Mouse (Mus musculus) thymus, adult 2 months (tissue): ENCODE data around the gene Dlgap5. TPM values are rescaled to one million over a fixed set of nuclear protein-coding genes. Genes with fewer than 3 reads are reported as not detected.
A peak's percentile ranks its signal among the peaks of the same experiment; 100 is the strongest.

ENCODE experiments used
- DNase-seq: peaks from one replicate; pipeline ENCODE4 v3.0.0; 2021
- H3K27ac ChIP-seq: fragments of 200-500 bp; 2 replicates; pipeline ENCODE4 v1.5.1; 2012; ENCODE audit warnings: low read length, control low read depth; ENCODE audit not compliant: control insufficient read depth, insufficient read depth
- H3K27me3 ChIP-seq: fragments of 200-500 bp; 2 replicates; pipeline ENCODE4 v1.6.1; 2012; ENCODE audit warnings: mild to moderate bottlenecking, low read length, moderate library complexity, mixed read lengths; ENCODE audit not compliant: control insufficient read depth, insufficient read depth
- H3K36me3 ChIP-seq: fragments of 200-500 bp; 2 replicates; pipeline ENCODE4 v1.6.1; 2012; ENCODE audit warnings: mild to moderate bottlenecking, low read length, moderate library complexity; ENCODE audit not compliant: control insufficient read depth, insufficient read depth
- H3K4me1 ChIP-seq: fragments of 200-500 bp; replicated peaks from 2 replicates; pipeline ENCODE4 v1.6.1; 2012; ENCODE audit warnings: low read length; ENCODE audit not compliant: control insufficient read depth, insufficient read depth
- H3K4me3 ChIP-seq: fragments of 200-500 bp; 2 replicates; pipeline ENCODE4 v1.5.1; 2012; ENCODE audit warnings: mild to moderate bottlenecking, low read length, control low read depth, moderate library complexity; ENCODE audit not compliant: control insufficient read depth, insufficient read depth
- CTCF ChIP-seq: fragments of 200-500 bp; IDR thresholded peaks from 2 replicates; pipeline ENCODE4 v1.5.1; 2012; ENCODE audit warnings: mild to moderate bottlenecking, control low read depth, low read length, moderate library complexity, borderline replicate concordance; ENCODE audit not compliant: control insufficient read depth, poor library complexity, insufficient read depth; ENCODE audit errors: extremely low read depth
- POLR2A ChIP-seq: fragments of 200-500 bp; IDR thresholded peaks from 2 replicates; pipeline ENCODE4 v1.6.1; 2012; ENCODE audit warnings: mild to moderate bottlenecking, low read length, control low read depth, moderate library complexity; ENCODE audit not compliant: control insufficient read depth, poor library complexity, insufficient read depth; ENCODE audit errors: extremely low read depth
- whole genome bisulfite sequencing: fragments of 180-500 bp; shearing (Covaris S2); methylation state at CpG from one replicate; pipeline ENCODE4 v1.1.7; 2018; 5-methylcytosine and 5-hydroxymethylcytosine counted together
- polyA plus RNA-seq: library from polyadenylated mRNA; depleted of rRNA; stranded (reverse); fragments of >200 nt; gene quantifications from 2 replicates; pipeline ENCODE4 v1.2.3, GENCODE M21; 2012

Gene Dlgap5
- polyA plus RNA-seq, 1 experiment = 15.5 TPM

- Histone ChIP-seq H3K4me1 (peaks cover 35% of the 10 kb centered on the region), H3K27ac (peak overlapping the region; percentile 6; the same call in 1 of the 2 replicates), H3K4me3 (no peak overlapping the region), H3K27me3 (no peaks in the 10 kb centered on the region), H3K36me3 (no peaks in the 10 kb centered on the region)
- TF ChIP-seq POLR2A = no peak
- TF ChIP-seq CTCF = no peak
- DNase-seq = peak; percentile 23
- 7% methylated on average over 7 of the region's 7 CpGs for WGBS
These were observed 51.3 kb downstream of the Dlgap5 start for GRCm38 (mm10) chr14:47366881-47367321.

GRCm38 (mm10) chr14:47364742-47365449 lies 53.3 kb downstream of the Dlgap5 start:
- H3K4me3 ChIP-seq = no peak overlapping the region
- 34% methylated on average over 21 of the region's 21 CpGs for WGBS

GRCm38 (mm10) chr14:47361899-47362298 lies 56.3 kb downstream of the Dlgap5 start:
- 76% methylated on average over 9 of the region's 9 CpGs for WGBS
- no peak for DNase-seq
- H3K4me1 ChIP-seq = peaks cover 19% of the 10 kb centered on the region
- no peaks in the 10 kb centered on the region for H3K27me3 ChIP-seq
- TF ChIP-seq POLR2A = no peak
- TF ChIP-seq CTCF = no peak
- no peak overlapping the region for H3K4me3 ChIP-seq
- no peaks in the 10 kb centered on the region for H3K36me3 ChIP-seq
- peak overlapping the region; percentile 14; the same call in 1 of the 2 replicates for H3K27ac ChIP-seq

More at GRCm38 (mm10) chr14:47364742-47365449, 53.3 kb downstream of the Dlgap5 start:
- Histone ChIP-seq H3K4me1 (peaks cover 35% of the 10 kb centered on the region), H3K36me3 (no peaks in the 10 kb centered on the region), H3K27ac (no peak overlapping the region), H3K27me3 (no peaks in the 10 kb centered on the region)
- peak; percentile 50 for DNase-seq
- TF ChIP-seq CTCF (no peak), POLR2A (no peak)

GRCm38 (mm10) chr14:47361418-47361817 lies 56.8 kb downstream of the Dlgap5 start:
- H3K27me3 ChIP-seq = no peaks in the 10 kb centered on the region
- H3K27ac ChIP-seq = peak overlapping the region; percentile 14; the same call in 1 of the 2 replicates
- no peak for DNase-seq
- no peak overlapping the region for H3K4me3 ChIP-seq
- H3K4me1 ChIP-seq = peaks cover 15% of the 10 kb centered on the region
- TF ChIP-seq CTCF = no peak
- no peak for TF ChIP-seq POLR2A
- WGBS = 79% methylated on average over 2 of the region's 2 CpGs
- no peaks in the 10 kb centered on the region for H3K36me3 ChIP-seq

- H3K4me3 ChIP-seq = no peak overlapping the region
- no peaks in the 10 kb centered on the region for H3K27me3 ChIP-seq
- H3K36me3 ChIP-seq = no peaks in the 10 kb centered on the region
- TF ChIP-seq CTCF = no peak
- no peak for TF ChIP-seq POLR2A
- DNase-seq = no peak
- H3K27ac ChIP-seq = peak overlapping the region; percentile 39; the same call in 1 of the 2 replicates
- peaks cover 10% of the 10 kb centered on the region for H3K4me1 ChIP-seq
- 29% methylated on average over 3 of the region's 3 CpGs for WGBS
These were observed 58.6 kb downstream of the Dlgap5 start for GRCm38 (mm10) chr14:47359610-47360009.

- TF ChIP-seq CTCF = no peak
- TF ChIP-seq POLR2A = no peak
- no peak for DNase-seq
- Histone ChIP-seq H3K4me1 (peaks cover 7% of the 10 kb centered on the region), H3K27ac (no peak overlapping the region), H3K36me3 (no peaks in the 10 kb centered on the region), H3K4me3 (no peak overlapping the region), H3K27me3 (no peaks in the 10 kb centered on the region)
- 92% methylated on average over 3 of the region's 3 CpGs for WGBS
These were observed 61.6 kb downstream of the Dlgap5 start for GRCm38 (mm10) chr14:47356622-47357021.

GRCm38 (mm10) chr14:47354948-47355347 lies 63.3 kb downstream of the Dlgap5 start:
- Histone ChIP-seq H3K27me3 (no peaks in the 10 kb centered on the region), H3K36me3 (no peaks in the 10 kb centered on the region), H3K4me3 (no peak overlapping the region), H3K27ac (no peak overlapping the region), H3K4me1 (peaks cover 4% of the 10 kb centered on the region; the same call in 1 of the 2 replicates)
- 85% methylated on average over 5 of the region's 5 CpGs for WGBS
- DNase-seq = no peak
- TF ChIP-seq POLR2A = no peak
- TF ChIP-seq CTCF = no peak
